Mouse (Mus musculus) MEL (cell line): Measurements from ENCODE around the gene App. TPM values are rescaled to one million over a fixed set of nuclear protein-coding genes. Genes with fewer than 3 reads are reported as not detected.

Experiments used
- DNase-seq: peaks from one replicate; pipeline ENCODE4 v3.0.0; 2011; ENCODE audit warnings: low read depth, low spot score
- H3K27ac ChIP-seq: 2 replicates; pipeline ENCODE4 v1.5.1; 2012; ENCODE audit warnings: low read depth, mild to moderate bottlenecking, control low read depth, low read length, moderate library complexity; ENCODE audit not compliant: control insufficient read depth
- H3K27me3 ChIP-seq, 2 experiments: fragments of 150-350 bp in 1 of 2; sonication (generic) in 1 of 2; 2 replicates each; pipeline ENCODE4 v1.6.1; 2012; ENCODE audit warnings: low read length in 2 of 2, mild to moderate bottlenecking in 2 of 2, improper control_type of control experiment in 1 of 2, moderate library complexity in 1 of 2; ENCODE audit not compliant: insufficient read depth in 2 of 2, control insufficient read depth in 1 of 2
- H3K36me3 ChIP-seq, 2 experiments: 2 replicates each; pipeline ENCODE4 v1.6.1; 2012 to 2014; ENCODE audit warnings: low read length in 2 of 2, improper control_type of control experiment in 1 of 2, inconsistent platforms in 1 of 2, mild to moderate bottlenecking in 1 of 2; ENCODE audit not compliant: insufficient read depth in 2 of 2, control insufficient read depth in 1 of 2
- H3K4me1 ChIP-seq, 2 experiments: fragments of 150-350 bp in 1 of 2; sonication (generic) in 1 of 2; 2 replicates each; pipeline ENCODE4 v1.6.1; 2012; ENCODE audit warnings: low read length in 2 of 2, improper control_type of control experiment in 1 of 2, mild to moderate bottlenecking in 1 of 2; ENCODE audit not compliant: insufficient read depth in 2 of 2, control insufficient read depth in 1 of 2
- H3K4me3 ChIP-seq, 2 experiments: fragments of 150-350 bp in 1 of 2; sonication (generic) in 1 of 2; 2 replicates each; pipeline ENCODE4 v1.5.1; 2012; ENCODE audit warnings: low read depth in 2 of 2, low read length in 2 of 2, mild to moderate bottlenecking in 2 of 2, moderate library complexity in 2 of 2, control low read depth in 1 of 2, improper control_type of control experiment in 1 of 2; ENCODE audit not compliant: control insufficient read depth in 1 of 2, insufficient read depth in 1 of 2
- H3K79me2 ChIP-seq: 2 replicates; pipeline ENCODE4 v1.6.1; 2012; ENCODE audit warnings: mild to moderate bottlenecking, low read length, moderate library complexity; ENCODE audit not compliant: control insufficient read depth, poor library complexity, insufficient read depth
- H3K9ac ChIP-seq: 2 replicates; pipeline ENCODE4 v1.6.1; 2012; ENCODE audit warnings: low read depth, mild to moderate bottlenecking, control low read depth, low read length, moderate library complexity; ENCODE audit not compliant: control insufficient read depth, poor library complexity, severe bottlenecking
- H3K9me3 ChIP-seq: fragments of 150-350 bp; sonication (generic); replicated peaks from 2 replicates; pipeline ENCODE4 v1.6.1; 2012; ENCODE audit warnings: mild to moderate bottlenecking, low read length, improper control_type of control experiment, moderate library complexity; ENCODE audit not compliant: insufficient read depth
- BHLHE40 ChIP-seq: IDR thresholded peaks from 2 replicates; pipeline ENCODE4 v1.6.1; 2012; ENCODE audit warnings: low read depth, mild to moderate bottlenecking, inconsistent platforms, low read length, improper control_type of control experiment, borderline replicate concordance
- CHD1 ChIP-seq: IDR thresholded peaks from 2 replicates; pipeline ENCODE4 v1.6.1; 2012; ENCODE audit warnings: low read depth, mild to moderate bottlenecking, inconsistent platforms, low read length, improper control_type of control experiment
- CHD2 ChIP-seq: IDR thresholded peaks from 2 replicates; pipeline ENCODE4 v1.6.1; 2011; ENCODE audit warnings: low read length, improper control_type of control experiment
- CTCF ChIP-seq, 3 experiments: IDR thresholded peaks in 2 of 3; conservative IDR thresholded peaks in 1 of 3; 2 replicates each; pipeline ENCODE4 v1.5.1; 2011 to 2012; ENCODE audit warnings: low read length in 3 of 3, low read depth in 2 of 3, mild to moderate bottlenecking in 2 of 3, improper control_type of control experiment in 1 of 3, inconsistent platforms in 1 of 3, mixed read lengths in 1 of 3, moderate library complexity in 1 of 3; ENCODE audit not compliant: control insufficient read depth in 1 of 3, insufficient read depth in 1 of 3, poor library complexity in 1 of 3, severe bottlenecking in 1 of 3
- E2F4 ChIP-seq: IDR thresholded peaks from 2 replicates; pipeline ENCODE4 v1.6.1; 2011; ENCODE audit warnings: low read depth, low read length, improper control_type of control experiment, borderline replicate concordance
- ELF1 ChIP-seq: IDR thresholded peaks from 2 replicates; pipeline ENCODE4 v1.6.1; 2014; ENCODE audit warnings: low read depth, mild to moderate bottlenecking, inconsistent platforms, low read length, improper control_type of control experiment, moderate library complexity
- GATA1 ChIP-seq: IDR thresholded peaks from 2 replicates; pipeline ENCODE4 v1.6.1; 2011; ENCODE audit warnings: low read depth, low read length, improper control_type of control experiment
- HCFC1 ChIP-seq: IDR thresholded peaks from 2 replicates; pipeline ENCODE4 v1.6.1; 2012; ENCODE audit warnings: low read depth, mild to moderate bottlenecking, inconsistent platforms, low read length, improper control_type of control experiment, moderate library complexity
- KAT2A ChIP-seq: conservative IDR thresholded peaks from 2 replicates; pipeline ENCODE4 v1.6.1; 2012; ENCODE audit warnings: low read depth, low read length, improper control_type of control experiment, inconsistent platforms
- MAFK ChIP-seq: IDR thresholded peaks from 2 replicates; pipeline ENCODE4 v1.6.1; 2011; ENCODE audit warnings: low read depth, mild to moderate bottlenecking, low read length, improper control_type of control experiment, borderline replicate concordance
- MAX ChIP-seq: IDR thresholded peaks from 2 replicates; pipeline ENCODE4 v1.6.1; 2011; ENCODE audit warnings: low read length, improper control_type of control experiment
- MAZ ChIP-seq: IDR thresholded peaks from 2 replicates; pipeline ENCODE4 v1.6.1; 2012; ENCODE audit warnings: low read depth, mild to moderate bottlenecking, inconsistent platforms, low read length, improper control_type of control experiment
- MEF2A ChIP-seq: IDR thresholded peaks from 2 replicates; pipeline ENCODE4 v1.6.1; 2014; ENCODE audit warnings: low read depth, mild to moderate bottlenecking, inconsistent platforms, low read length, improper control_type of control experiment; ENCODE audit not compliant: poor library complexity, insufficient replicate concordance, severe bottlenecking; ENCODE audit errors: extremely low read depth
- MXI1 ChIP-seq: IDR thresholded peaks from 2 replicates; pipeline ENCODE4 v1.6.1; 2011; ENCODE audit warnings: mild to moderate bottlenecking, low read depth, low read length, improper control_type of control experiment
- MYC ChIP-seq: IDR thresholded peaks from 2 replicates; pipeline ENCODE4 v1.6.1; 2011; ENCODE audit warnings: low read depth, mild to moderate bottlenecking, low read length, improper control_type of control experiment, moderate library complexity
- POLR2AphosphoS2 ChIP-seq: IDR thresholded peaks from 2 replicates; pipeline ENCODE4 v1.6.1; 2011; ENCODE audit warnings: low read length, improper control_type of control experiment
- RCOR1 ChIP-seq: IDR thresholded peaks from 2 replicates; pipeline ENCODE4 v1.6.1; 2012; ENCODE audit warnings: low read depth, mild to moderate bottlenecking, inconsistent platforms, low read length, improper control_type of control experiment
- SIN3A ChIP-seq: IDR thresholded peaks from 2 replicates; pipeline ENCODE4 v1.6.1; 2012; ENCODE audit warnings: low read length, improper control_type of control experiment, inconsistent platforms
- SMC3 ChIP-seq: IDR thresholded peaks from 2 replicates; pipeline ENCODE4 v1.6.1; 2011; ENCODE audit warnings: low read depth, low read length, improper control_type of control experiment
- TAL1 ChIP-seq: IDR thresholded peaks from 2 replicates; pipeline ENCODE4 v1.6.1; 2012; ENCODE audit warnings: mild to moderate bottlenecking, inconsistent platforms, low read length, moderate library complexity, mixed read lengths
- TBP ChIP-seq: IDR thresholded peaks from 2 replicates; pipeline ENCODE4 v1.8.0; 2011; ENCODE audit warnings: low read depth, low read length, improper control_type of control experiment
- TCF12 ChIP-seq: IDR thresholded peaks from 2 replicates; pipeline ENCODE4 v1.6.1; 2014; ENCODE audit warnings: low read depth, mild to moderate bottlenecking, inconsistent platforms, low read length, improper control_type of control experiment, moderate library complexity
- UBTF ChIP-seq: IDR thresholded peaks from 2 replicates; pipeline ENCODE4 v1.6.1; 2012; ENCODE audit warnings: low read depth, mild to moderate bottlenecking, inconsistent platforms, low read length, improper control_type of control experiment, moderate library complexity, borderline replicate concordance; ENCODE audit not compliant: insufficient read depth
- USF1 ChIP-seq: IDR thresholded peaks from 2 replicates; pipeline ENCODE4 v1.6.1; 2014; ENCODE audit warnings: low read depth, mild to moderate bottlenecking, inconsistent platforms, low read length, improper control_type of control experiment, moderate library complexity
- ZMIZ1 ChIP-seq: IDR thresholded peaks from 2 replicates; pipeline ENCODE4 v1.6.1; 2012; ENCODE audit warnings: low read depth, mild to moderate bottlenecking, inconsistent platforms, low read length, improper control_type of control experiment, moderate library complexity
- ZNF384 ChIP-seq: IDR thresholded peaks from 2 replicates; pipeline ENCODE4 v1.6.1; 2012; ENCODE audit warnings: low read depth, mild to moderate bottlenecking, inconsistent platforms, low read length, improper control_type of control experiment
- polyA plus RNA-seq, 2 experiments: library from polyadenylated mRNA; stranded (reverse) in 1 of 2; unstranded in 1 of 2; fragments of >175 nt in 1 of 2; fragments of >200 nt in 1 of 2; gene quantifications; 2 replicates each; pipeline versions ENCODE4 v1.2.1 to v1.2.4; 2012; ENCODE audit warnings: low replicate concordance in 2 of 2, low read depth in 1 of 2; ENCODE audit not compliant: insufficient read length in 2 of 2, insufficient read depth in 1 of 2, missing spikeins in 1 of 2
- total RNA-seq: library from RNA; depleted of rRNA; stranded (reverse); fragments of 300-350 nt; gene quantifications from 2 replicates; pipeline ENCODE4 v1.2.3, GENCODE M21; 2012

App gene
- total and polyA plus RNA-seq, 3 experiments = not detected

DNA sequence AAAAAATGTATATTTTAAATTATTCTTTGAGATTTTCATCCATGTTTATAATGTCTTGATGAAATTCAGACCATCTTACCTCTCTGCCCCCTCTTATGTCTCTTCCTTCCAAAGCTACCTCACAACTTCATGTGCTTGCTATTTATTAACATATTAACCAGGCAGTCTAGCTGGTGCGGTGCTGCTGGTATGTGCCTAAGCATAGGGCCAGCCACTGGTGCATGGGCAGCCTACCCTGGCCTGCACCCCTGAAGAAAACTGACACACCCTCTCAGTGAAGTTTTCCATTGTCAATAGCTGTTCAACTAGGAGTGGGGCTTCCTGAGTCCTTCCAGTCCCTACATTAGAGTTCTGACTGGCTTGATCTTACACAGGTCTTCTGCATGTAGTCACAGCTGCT lies 102.3 kb downstream of the App start:
- no peak overlapping the region for H3K4me3 ChIP-seq

DNA sequence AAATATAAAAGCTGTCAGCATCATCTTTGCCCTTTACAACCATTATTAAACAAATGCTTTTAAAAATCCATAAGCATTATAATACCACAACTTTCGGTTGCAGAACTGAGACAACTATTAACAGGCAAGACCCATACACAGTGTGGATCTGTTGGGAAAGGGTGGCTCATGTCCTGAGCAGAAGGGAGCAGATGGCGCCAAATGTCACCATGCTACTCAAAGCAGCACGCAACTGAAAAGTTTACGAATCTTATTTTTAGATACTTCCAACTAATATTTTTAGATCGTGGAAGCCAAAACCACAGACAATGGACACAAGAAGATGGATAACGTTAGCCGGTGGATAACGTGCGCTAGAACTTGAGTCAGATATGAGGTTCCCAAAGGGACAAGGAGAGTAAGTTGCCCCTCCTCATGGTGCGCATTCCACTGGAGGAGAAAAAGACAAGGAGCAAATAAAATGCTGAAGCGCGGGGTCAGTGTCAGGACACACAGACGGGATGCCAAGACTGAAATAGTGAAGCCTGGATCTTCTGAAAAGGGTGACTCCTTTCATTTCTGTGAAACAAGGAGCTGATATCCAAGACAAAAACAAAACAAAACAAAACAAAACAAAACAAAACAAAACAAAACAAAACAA lies 106.2 kb downstream of the App start:
- TF ChIP-seq CHD1 (no peak), SIN3A (no peak), SMC3 (no peak), MAFK (no peak), KAT2A (no peak), TCF12 (no peak), UBTF (no peak), BHLHE40 (no peak), TAL1 (no peak), ELF1 (no peak), ZNF384 (no peak), MXI1 (no peak), CHD2 (no peak), MAX (no peak), CTCF (IDR thresholded peaks at IDR 0.05 in 2 of 3, conservative IDR thresholded peaks at IDR 0.05 in 1 of 3; ENCODE audit: control insufficient read depth in 1 of 3, insufficient read depth in 1 of 3, low read depth in 2 of 3, low read length in 3 of 3, poor library complexity in 1 of 3, severe bottlenecking in 1 of 3) (no peak), TBP (no peak), HCFC1 (no peak), MYC (no peak), RCOR1 (no peak), MAZ (no peak)
- no peak overlapping the region for H3K4me3 ChIP-seq
- no peak for DNase-seq
- H3K27me3 ChIP-seq = no peaks in the 10 kb centered on the region
- no peaks in the 10 kb centered on the region for H3K36me3 ChIP-seq
- no peaks in the 10 kb centered on the region for H3K9me3 ChIP-seq
- no peak overlapping the region for H3K9ac ChIP-seq
- no peaks in the 10 kb centered on the region for H3K79me2 ChIP-seq
- no peaks in the 10 kb centered on the region for H3K4me1 ChIP-seq
- H3K27ac ChIP-seq = no peak overlapping the region

More for the DNA sequence above, 102.3 kb downstream of the App start:
- Histone ChIP-seq H3K9ac (no peak overlapping the region), H3K4me1 (no peaks in the 10 kb centered on the region), H3K36me3 (no peaks in the 10 kb centered on the region), H3K27ac (no peak overlapping the region), H3K9me3 (no peaks in the 10 kb centered on the region), H3K27me3 (no peaks in the 10 kb centered on the region), H3K79me2 (no peaks in the 10 kb centered on the region)
- no peak for DNase-seq
- TF ChIP-seq BHLHE40 = no peak
- no peak for TF ChIP-seq ELF1
- TF ChIP-seq GATA1 = no peak
- no peak for TF ChIP-seq MAZ
- no peak for TF ChIP-seq RCOR1
- TF ChIP-seq KAT2A = no peak
- no peak for TF ChIP-seq USF1
- no peak for TF ChIP-seq POLR2AphosphoS2
- no peak for TF ChIP-seq MXI1
- no peak for TF ChIP-seq TAL1
- TF ChIP-seq ZMIZ1 = no peak
- TF ChIP-seq E2F4 = no peak
- no peak for TF ChIP-seq UBTF
- TF ChIP-seq MEF2A = no peak
